Mouse (Mus musculus) adrenal gland, adult 2 months (tissue): ENCODE measurements around the gene Ankrd40. TPM values are rescaled to one million over a fixed set of nuclear protein-coding genes. Genes with fewer than 3 reads are reported as not detected.

ENCODE experiments used
- polyA plus RNA-seq: library from polyadenylated mRNA; depleted of rRNA; stranded (reverse); fragments of >200 nt; gene quantifications from 2 replicates; pipeline ENCODE4 v1.2.3, GENCODE M21; 2012; rRNA removed
- total RNA-seq, 2 experiments: library from RNA; stranded (reverse); gene quantifications; 2 replicates each; pipeline ENCODE4 v1.2.3; 2021

The Ankrd40 gene
- total and polyA plus RNA-seq, 3 experiments: 163 to 195 (median 189) TPM

Other genes starting within 250 kb of the Ankrd40 start
- gene Tob1, start 116.5 kb upstream of the Ankrd40 start, total RNA-seq: 100 to 1,000 TPM; 208 to 296 TPM
- gene Tob1, start 116.5 kb upstream of the Ankrd40 start, polyA plus RNA-seq: 332 and 340 TPM in 2 replicates
- 1 to 10 TPM in 1 of 2 experiments, under 1 TPM in 1; 0.55 to 1.3 TPM for gene Wfikkn2, start 82.0 kb upstream of the Ankrd40 start, total RNA-seq
- gene Wfikkn2, start 82.0 kb upstream of the Ankrd40 start, polyA plus RNA-seq: 0.32 and 0.52 TPM in 2 replicates
- not detected for gene Gm21885, start 46.1 kb upstream of the Ankrd40 start, total RNA-seq
- gene Gm21885, start 46.1 kb upstream of the Ankrd40 start, polyA plus RNA-seq: not detected in 2 replicates
- gene Luc7l3, start 6.0 kb upstream of the Ankrd40 start, total RNA-seq: 10 to 100 TPM; 59.5 to 63.7 TPM
- 2.3 and 2.6 TPM in 2 replicates for gene Luc7l3, start 6.0 kb upstream of the Ankrd40 start, polyA plus RNA-seq
- gene Abcc3, start 65.0 kb downstream of the Ankrd40 start, total RNA-seq: 1 to 10 TPM; 6.2 to 7.5 TPM
- 5.8 and 5.9 TPM in 2 replicates for gene Abcc3, start 65.0 kb downstream of the Ankrd40 start, polyA plus RNA-seq
- gene Cacna1g, start 146.2 kb downstream of the Ankrd40 start, total RNA-seq: under 1 TPM; 0.61 to 0.69 TPM
- gene Cacna1g, start 146.2 kb downstream of the Ankrd40 start, polyA plus RNA-seq: 2.7 and 3.5 TPM in 2 replicates
- not detected for gene Spata20, start 158.2 kb downstream of the Ankrd40 start, total RNA-seq
- not detected in 2 replicates for gene Spata20, start 158.2 kb downstream of the Ankrd40 start, polyA plus RNA-seq
- gene Epn3, start 172.0 kb downstream of the Ankrd40 start, total RNA-seq: 10 to 100 TPM; 23.3 to 40.4 TPM
- 23.0 and 25.5 TPM in 2 replicates for gene Epn3, start 172.0 kb downstream of the Ankrd40 start, polyA plus RNA-seq
- 1 to 10 TPM; 3.8 to 6.7 TPM for gene Mycbpap, start 193.7 kb downstream of the Ankrd40 start, total RNA-seq
- 0.49 and 0.84 TPM in 2 replicates for gene Mycbpap, start 193.7 kb downstream of the Ankrd40 start, polyA plus RNA-seq
- 10 to 100 TPM in 1 of 2 experiments, 1 to 10 TPM in 1; 8.4 to 13.4 TPM for gene Rsad1, start 221.3 kb downstream of the Ankrd40 start, total RNA-seq
- 25.8 and 27.0 TPM in 2 replicates for gene Rsad1, start 221.3 kb downstream of the Ankrd40 start, polyA plus RNA-seq
- not detected for gene Chad, start 237.0 kb downstream of the Ankrd40 start, total RNA-seq
- 0.06 and 0.13 TPM in 2 replicates for gene Chad, start 237.0 kb downstream of the Ankrd40 start, polyA plus RNA-seq